Mouse (Mus musculus) yolk sac, embryonic 10.5 days (tissue): Measurements from ENCODE around the gene Peli3.
"Not testable (repeated sequence)": the region's sequence is repeated elsewhere in the genome, so short reads cannot be mapped to it uniquely, and the experiment has no call there.

Experiments used
- DNase-seq: peaks from one replicate; pipeline ENCODE4 v3.0.0-alpha.2; 2017; ENCODE audit warnings: low spot score

Gene Peli3

DNA sequence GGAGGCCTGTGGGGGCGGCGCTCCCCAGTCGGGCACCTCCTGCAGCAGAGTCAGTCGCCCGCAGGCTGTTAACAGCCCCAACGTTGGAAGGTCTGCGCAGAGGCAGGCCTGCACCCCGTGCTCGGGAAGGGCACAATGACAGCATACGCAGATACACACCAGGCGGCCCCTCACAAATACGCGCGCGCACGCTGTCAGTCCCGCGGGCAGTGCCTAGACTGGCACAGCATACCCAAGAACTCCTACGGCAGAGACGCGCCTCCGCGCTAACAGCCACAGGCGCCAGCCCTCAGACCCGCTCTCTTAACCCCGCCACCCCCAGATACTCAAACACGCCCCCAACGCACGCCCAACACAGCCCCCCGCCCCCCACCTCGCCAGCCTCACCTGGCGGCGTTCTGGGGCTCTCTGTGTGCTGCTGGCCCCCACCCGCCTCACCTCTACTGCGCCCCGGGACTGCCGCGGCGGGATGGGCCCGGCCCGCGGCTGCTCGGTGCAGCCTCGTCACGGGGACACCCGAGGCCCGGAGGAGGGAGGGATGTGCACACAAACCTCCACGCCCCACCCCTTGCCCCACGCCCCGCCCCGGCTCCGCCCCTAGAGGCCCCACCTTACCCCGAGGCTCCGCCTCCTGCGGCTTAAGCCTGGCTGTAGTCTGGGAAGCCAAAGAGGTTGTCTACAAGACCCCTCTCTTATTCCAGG is at the start of gene Peli3:
TSS of gene Peli3 (minus strand) at position 577 of the 702 bp plus-strand sequence.
- peak; percentile 92 for DNase-seq

DNA sequence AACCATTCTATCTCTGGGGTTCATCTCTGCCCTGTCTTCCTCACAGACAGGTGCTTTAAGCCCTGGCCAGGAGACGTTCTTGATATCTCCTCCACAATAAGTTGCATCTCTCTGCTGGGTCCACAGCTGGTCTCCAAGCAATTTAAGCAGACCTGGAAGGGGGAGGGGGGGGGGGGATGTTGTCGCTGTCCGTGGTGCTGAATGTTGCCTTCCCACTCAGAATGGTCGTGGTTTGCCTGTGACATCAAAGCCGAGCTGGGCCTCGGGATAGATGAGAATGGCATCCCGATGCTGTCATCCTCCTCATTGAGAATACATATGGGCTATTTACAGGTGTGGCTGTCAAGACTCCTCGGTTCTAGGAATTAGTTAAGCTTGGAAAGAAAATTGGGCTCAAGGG is 49.4 kb upstream of the Peli3 start:
- no peak for DNase-seq

DNA sequence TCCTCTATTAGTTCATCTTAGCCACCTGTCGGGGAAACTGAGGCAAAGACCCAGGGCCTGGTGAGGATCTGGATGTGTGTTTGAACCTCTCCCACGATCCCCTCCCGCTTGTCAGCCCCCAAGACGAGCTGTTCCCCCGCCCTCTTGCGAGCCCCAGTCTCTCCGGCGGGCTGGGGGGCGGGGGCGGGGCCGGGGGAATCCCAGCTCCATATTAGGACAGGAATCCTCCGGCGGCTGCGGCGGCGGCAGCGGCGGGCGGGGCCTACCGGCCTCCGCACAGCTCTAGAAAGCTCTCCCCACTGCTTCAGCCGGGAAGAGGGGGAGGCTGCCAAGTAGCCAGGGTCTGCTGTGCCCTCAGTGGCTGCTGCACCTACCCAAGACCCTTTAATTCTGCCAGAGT is 47.8 kb upstream of the Peli3 start:
- no peak for DNase-seq

- no peak for DNase-seq
Measured at GRCm38 (mm10) chr19:4990256-4990625, 47.3 kb upstream of the Peli3 start, which contains the start of gene Npas4. Npas4 (minus strand) TSS chr19:4990316.

DNA sequence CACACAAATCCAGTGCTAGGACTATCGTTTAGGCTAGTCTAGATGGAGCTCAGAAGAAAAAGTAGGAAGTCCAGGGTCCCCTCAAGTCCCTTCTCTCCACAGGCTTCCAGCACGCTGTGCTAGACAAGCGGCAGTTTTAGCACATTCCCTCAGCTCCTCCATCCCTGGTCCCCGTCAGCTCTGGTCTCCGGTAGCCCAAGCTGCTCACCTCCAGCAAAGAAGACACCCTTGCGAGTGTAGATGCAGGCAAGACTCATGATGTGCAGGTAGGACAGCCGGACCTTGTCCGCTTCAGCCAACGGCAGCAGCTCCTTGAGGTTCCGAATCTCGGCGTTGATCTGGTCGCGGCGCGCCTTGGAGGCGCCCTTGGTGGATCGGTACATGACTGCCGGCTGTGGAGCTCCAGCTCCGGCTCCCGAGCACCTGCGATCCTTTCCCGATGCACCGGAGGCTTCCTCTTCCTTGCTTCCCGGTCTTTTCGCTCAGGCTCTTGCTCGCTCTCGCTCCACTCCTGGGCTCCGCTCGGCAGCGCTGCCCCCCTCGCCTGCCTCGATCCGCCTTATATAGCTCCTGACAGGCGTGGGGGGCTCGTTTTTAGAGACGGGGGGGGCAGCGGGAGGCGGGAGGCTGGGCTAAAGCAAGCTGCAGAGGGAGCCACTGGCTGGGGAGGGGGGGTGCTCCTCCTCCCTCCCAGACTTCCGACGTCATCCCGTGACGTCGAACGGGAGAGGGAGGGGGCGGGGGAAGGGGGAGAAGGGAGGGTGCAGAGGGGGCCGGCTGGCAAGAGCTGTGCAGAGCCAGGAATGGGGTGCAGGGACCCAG is 46.7 kb upstream of the Peli3 start:
- DNase-seq, result no peak

DNA sequence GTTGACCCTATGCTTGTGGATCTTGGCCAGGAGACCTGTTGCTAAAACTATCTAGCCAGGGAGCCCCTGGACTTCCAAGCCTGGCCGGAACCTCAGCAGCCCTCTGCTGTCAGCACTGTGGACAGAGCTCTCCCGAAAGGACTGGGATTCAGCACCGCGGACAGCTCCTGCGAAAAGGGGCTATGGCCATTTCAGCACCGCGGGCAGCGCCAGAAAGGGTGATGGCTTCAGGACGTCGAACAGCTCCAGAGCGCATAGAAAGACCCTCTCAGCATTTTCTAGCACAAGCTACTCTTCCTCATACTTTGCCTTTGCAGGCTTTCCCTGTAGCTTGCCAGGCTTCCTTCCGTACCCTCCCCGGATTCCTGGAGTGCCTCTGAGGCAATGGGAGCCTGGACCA is 46.1 kb upstream of the Peli3 start:
- peak; percentile 78 for DNase-seq

- DNase-seq, result peak; percentile 19
Measured at GRCm38 (mm10) chr19:4981767-4982166, 38.8 kb upstream of the Peli3 start.

- no peak for DNase-seq
Measured at GRCm38 (mm10) chr19:4968236-4968635, 25.3 kb upstream of the Peli3 start.

GRCm38 (mm10) chr19:4961928-4962601 is 19.1 kb upstream of the Peli3 start, which contains the start of gene Mrpl11:
Mrpl11 (plus strand) TSS chr19:4962147.
- peak; percentile 92 for DNase-seq

DNA sequence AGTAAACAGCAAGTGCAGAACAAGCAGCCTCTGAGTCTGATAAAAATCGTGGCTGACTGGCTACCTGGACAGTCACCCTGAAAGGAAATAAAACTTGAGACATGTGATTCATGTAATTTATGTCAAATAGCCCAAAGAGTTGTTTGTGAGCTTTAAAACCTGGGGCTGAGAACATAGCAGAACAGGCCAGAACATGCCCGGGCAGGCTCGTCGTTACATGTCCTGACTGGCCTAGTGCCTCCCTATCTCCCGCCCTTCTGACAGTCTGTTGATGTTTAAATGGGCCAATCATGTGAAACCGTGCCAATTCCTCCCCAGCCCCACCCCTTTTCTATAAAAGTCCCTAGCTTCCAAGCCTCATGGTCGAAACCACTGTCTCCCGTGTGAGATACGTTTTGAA is 5.7 kb upstream of the Peli3 start:
- DNase-seq, result not testable (repeated sequence)

GRCm38 (mm10) chr19:4945540-4945939 is 2.6 kb upstream of the Peli3 start:
- no peak for DNase-seq

DNA sequence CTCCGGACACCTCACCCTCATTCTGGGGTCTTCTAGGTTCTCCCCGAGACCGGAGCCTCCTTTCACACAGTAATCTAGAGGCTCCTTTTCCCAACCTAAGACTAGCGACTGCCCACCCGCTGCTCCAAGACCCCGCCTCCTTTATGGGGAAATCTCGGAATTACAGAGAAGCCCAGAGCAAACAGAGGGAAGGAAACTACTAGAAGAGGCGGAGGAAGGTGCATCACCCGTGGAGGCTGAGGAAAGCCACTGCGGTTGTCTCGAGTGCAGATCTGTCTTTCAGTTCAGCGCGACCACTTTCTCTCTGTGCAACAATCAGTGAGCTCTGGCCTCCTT is 294 bp upstream of the Peli3 start:
- no peak for DNase-seq

DNA sequence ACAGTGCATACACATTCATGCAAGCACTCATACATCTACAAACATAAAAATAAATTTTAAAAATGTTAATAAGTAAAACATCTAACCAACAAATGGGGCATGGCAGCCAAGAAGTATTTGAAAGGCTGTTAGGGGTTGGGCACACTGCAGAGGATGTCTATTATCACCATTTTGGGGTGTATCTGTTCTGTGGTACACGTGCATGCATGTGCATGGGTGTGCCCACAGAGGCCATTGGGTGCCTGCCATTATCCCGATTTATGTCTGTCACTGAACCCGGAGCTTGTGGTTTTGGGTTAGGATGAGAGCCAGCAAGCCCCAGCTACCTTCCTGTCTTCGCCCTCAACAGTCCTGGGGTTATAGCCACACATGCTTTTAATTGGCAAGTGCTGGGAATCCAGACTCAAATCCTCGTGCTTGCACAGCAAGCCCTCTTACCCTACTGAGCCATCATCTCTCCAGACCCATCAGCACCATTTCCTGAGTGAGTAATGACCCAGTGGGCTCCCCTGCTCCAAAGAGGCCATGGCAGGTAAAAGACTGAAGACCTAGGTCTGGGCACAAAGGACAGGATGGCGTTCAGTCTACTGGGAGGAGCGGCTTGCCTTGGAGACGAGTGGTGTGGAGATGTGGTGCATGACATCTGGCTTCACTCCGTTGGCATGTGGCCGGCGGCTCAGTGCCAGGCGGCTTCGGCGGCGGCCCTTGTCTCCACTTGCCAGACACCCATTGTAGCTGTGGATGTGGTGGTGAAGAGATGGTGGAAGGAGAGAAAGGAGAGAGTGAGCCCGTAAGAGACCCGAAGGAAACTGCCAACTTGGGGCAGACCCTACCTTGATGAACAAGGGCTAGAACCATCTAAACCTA is 5.2 kb downstream of the Peli3 start:
- no peak for DNase-seq

DNA sequence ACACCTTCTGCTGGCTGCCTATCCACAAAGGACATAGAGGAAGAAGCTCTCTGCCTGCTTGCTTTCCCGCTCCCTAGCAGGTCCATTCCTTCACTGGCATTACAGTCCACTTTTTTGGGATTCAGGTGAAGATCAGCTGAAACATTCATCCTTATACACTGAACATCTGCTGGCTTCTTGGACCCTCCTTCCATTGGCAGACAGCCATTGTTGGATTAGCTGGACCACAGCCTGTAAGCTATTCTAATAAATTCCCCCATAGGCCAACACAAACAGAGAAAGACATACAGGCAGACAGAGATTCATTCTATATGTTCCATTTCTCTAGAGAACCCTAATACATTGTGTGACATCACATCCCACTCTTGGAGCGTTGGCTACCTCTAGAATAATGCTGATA is 6.0 kb downstream of the Peli3 start:
- DNase-seq, result no peak

DNA sequence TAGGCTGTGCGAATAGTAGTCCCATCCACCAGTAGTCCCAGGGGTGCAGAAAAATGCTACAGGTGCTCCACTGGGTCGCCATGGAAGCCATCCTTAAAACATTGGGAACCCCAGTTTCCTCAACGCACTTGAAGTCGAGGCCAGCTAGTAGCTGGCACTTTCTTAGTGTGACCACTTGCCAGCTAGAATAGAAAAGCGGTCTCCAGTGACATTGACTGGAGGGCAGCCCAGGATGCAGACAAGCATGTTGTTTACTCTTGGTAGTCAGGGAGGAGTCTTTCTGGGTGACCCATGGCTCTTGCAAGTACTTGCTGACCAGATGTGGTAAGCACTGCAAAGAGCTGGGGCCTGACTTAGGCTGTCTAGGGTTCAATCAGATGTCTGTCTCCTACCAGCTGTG is 14.1 kb downstream of the Peli3 start:
- peak; percentile 32 for DNase-seq

- peak; percentile 100 for DNase-seq
Measured at GRCm38 (mm10) chr19:4927904-4928531, 14.9 kb downstream of the Peli3 start, which contains the start of gene Dpp3. Dpp3 (minus strand) TSS chr19:4928287.

GRCm38 (mm10) chr19:4925121-4925860 is 17.6 kb downstream of the Peli3 start:
- DNase-seq, result no peak

- DNase-seq, result no peak
Measured at GRCm38 (mm10) chr19:4919652-4920051, 23.3 kb downstream of the Peli3 start.

DNA sequence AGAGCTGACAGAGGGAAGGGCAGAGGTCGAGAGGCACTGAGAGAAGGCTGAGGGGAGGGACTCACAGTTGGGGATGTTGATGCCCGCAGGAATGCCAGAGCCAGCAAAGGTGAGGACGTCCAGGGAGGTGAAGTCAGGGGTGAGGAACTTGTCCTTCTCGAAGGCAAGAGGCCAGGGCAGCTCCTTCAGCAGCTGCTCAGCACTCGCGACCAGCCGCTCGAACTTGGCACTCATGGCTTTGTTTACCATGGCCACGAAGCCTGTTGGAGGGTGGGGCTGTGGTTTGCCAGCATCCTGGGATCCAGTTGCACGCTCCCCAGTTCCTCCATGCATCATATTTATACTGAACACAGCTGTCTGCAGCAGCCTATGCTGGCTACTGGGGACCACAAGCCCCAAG is 26.1 kb downstream of the Peli3 start:
- no peak for DNase-seq

GRCm38 (mm10) chr19:4915924-4916603 is 26.9 kb downstream of the Peli3 start:
- no peak for DNase-seq
